ENCODE assay signal across 24 mouse cellular contexts in genomic region chr8:94150925-94151324, GRCm38 (mm10). TPM values are rescaled to one million over a fixed set of nuclear protein-coding genes. Genes with fewer than 3 reads are reported as not detected.
DNase-seq lines count a peak whose midpoint lies in the region; ATAC-seq and TF ChIP-seq lines count a peak whose summit lies in the region.
"Had no signal": no experiment of that assay in that cellular context is flagged by ENCODE, and none has a peak within 500 bp of the region (broad histone marks: within the 10 kb centered on the region; RNA-seq: fewer than 3 reads in every experiment).

No protein-coding gene starts in this region.

- TF ChIP-seq CTCF in C2C12 (IDR thresholded peaks at IDR 0.05; ENCODE audit: control insufficient read depth, insufficient read depth, insufficient read length), result no peak
- no peak for TF ChIP-seq CTCF in G1E (IDR thresholded peaks at IDR 0.05; ENCODE audit: low read depth, low read length)
- TF ChIP-seq CTCF in cerebellum, adult 2 months (IDR thresholded peaks at IDR 0.05; ENCODE audit: borderline replicate concordance, insufficient read depth, low read depth, low read length), result no peak

- H3K27me3 ChIP-seq in C2C12 (ENCODE audit: control insufficient read depth, insufficient read depth, insufficient read length) (no peaks in the 10 kb centered on the region), G1E (ENCODE audit: insufficient read depth, low read length) (peaks cover 19% of the 10 kb centered on the region)
- peaks cover 36% of the 10 kb centered on the region for H3K27me3 ChIP-seq in liver, embryonic 16.5 days (ENCODE audit: control insufficient read depth, insufficient read depth, low read depth, low read length)
- no peaks in the 10 kb centered on the region for H3K27me3 ChIP-seq in cerebellum, adult 2 months (ENCODE audit: control insufficient read depth, insufficient read depth, low read length)

- H3K36me3 ChIP-seq in C2C12 (ENCODE audit: control insufficient read depth, insufficient read depth) (no peaks in the 10 kb centered on the region), G1E (replicated peaks) (no peaks in the 10 kb centered on the region)
- H3K36me3 ChIP-seq in liver, embryonic 16.5 days (ENCODE audit: control insufficient read depth, insufficient read depth), result no peaks in the 10 kb centered on the region
- H3K36me3 ChIP-seq: embryonic facial prominence, embryonic 12.5 days; heart, embryonic 15.5 days had no signal

- no peaks in the 10 kb centered on the region for H3K9me3 ChIP-seq in G1E (replicated peaks)
- no peaks in the 10 kb centered on the region for H3K9me3 ChIP-seq in liver, embryonic 16.5 days (replicated peaks; ENCODE audit: control insufficient read depth, low read length)
- H3K9me3 ChIP-seq: embryonic facial prominence, embryonic 12.5 days; heart, embryonic 15.5 days had no signal

- H3K9ac ChIP-seq in liver, embryonic 16.5 days (ENCODE audit: low read depth, low read length), result peak overlapping the region; percentile 46; the same call in 1 of the 2 replicates
- H3K9ac ChIP-seq: embryonic facial prominence, embryonic 12.5 days; heart, embryonic 15.5 days had no signal

- no peak overlapping the region for H3K4me3 ChIP-seq in C2C12 (ENCODE audit: insufficient read depth, poor library complexity, severe bottlenecking)
- no peak overlapping the region for H3K4me3 ChIP-seq in G1E (ENCODE audit: low read depth, low read length)
- H3K4me3 ChIP-seq in liver, embryonic 16.5 days (ENCODE audit: low read depth, low read length), result no peak overlapping the region
- no peak overlapping the region for H3K4me3 ChIP-seq in cerebellum, adult 2 months (replicated peaks; ENCODE audit: insufficient read depth, low read depth, low read length)
- H3K4me3 ChIP-seq: embryonic facial prominence, embryonic 12.5 days; heart, embryonic 15.5 days had no signal

- WGBS in liver, embryonic 16.5 days (ENCODE audit: insufficient replicate concordance), result 39% methylated on average over 5 of the region's 5 CpGs
- 86% methylated on average over 5 of the region's 5 CpGs for WGBS in cerebellum, adult 2 months

- peak; percentile 82 for ATAC-seq in G1E (ENCODE audit: extremely low read depth, insufficient number of reproducible peaks, low FRiP score, poor library complexity, severe bottlenecking)
- peak; percentile 74 for ATAC-seq in erythroid progenitor cell, adult 5-6 weeks (replicated peaks; ENCODE audit: low FRiP score, poor library complexity, severe bottlenecking)
- peak; percentile 79 for ATAC-seq in liver, embryonic 16.5 days (ENCODE audit: low read depth)

- H3K79me3 ChIP-seq in C2C12 (ENCODE audit: low read depth), result no peaks in the 10 kb centered on the region

- H3K79me2 ChIP-seq in C2C12 (ENCODE audit: control insufficient read depth, insufficient read depth), result no peaks in the 10 kb centered on the region

- H3ac ChIP-seq in C2C12 (ENCODE audit: control insufficient read depth, insufficient read length, low read depth), result no peak overlapping the region

- TF ChIP-seq POLR2A in cerebellum, adult 2 months (IDR thresholded peaks at IDR 0.05; ENCODE audit: borderline replicate concordance, insufficient read depth, low read length), result no peak

- peak; percentile 31 for DNase-seq in G1E (ENCODE audit: low spot score)
- DNase-seq in layer of hippocampus, adult 18-20 months (ENCODE audit: low spot score in 2 of 2), result no peak
- no peak for DNase-seq in testis, postnatal 10 days (ENCODE audit: low spot score)
- no peak for DNase-seq in cerebellum, adult 2 months
- DNase-seq: cerebellum, postnatal 36 days; gastrocnemius, postnatal 10 days; kidney, adult 2 months; kidney, postnatal 4 days; lung, postnatal 14 days; thymus, adult 2 months had no signal

- peaks cover 15% of the 10 kb centered on the region for H3K4me1 ChIP-seq in G1E (ENCODE audit: insufficient read depth, low read depth, low read length)
- H3K4me1 ChIP-seq in liver, embryonic 16.5 days (ENCODE audit: control insufficient read depth, low read depth, low read length), result peaks cover 22% of the 10 kb centered on the region
- H3K4me1 ChIP-seq in cerebellum, adult 2 months (ENCODE audit: control insufficient read depth, insufficient read depth, low read length), result peaks cover 2% of the 10 kb centered on the region; the same call in 1 of the 2 replicates

- H3K4me2 ChIP-seq in liver, embryonic 16.5 days (ENCODE audit: low read depth, low read length), result peak overlapping the region; percentile 35
- H3K4me2 ChIP-seq: embryonic facial prominence, embryonic 12.5 days; heart, embryonic 15.5 days had no signal

- H3K27ac ChIP-seq in liver, embryonic 16.5 days (ENCODE audit: low read length), result peak overlapping the region; percentile 70
- no peak overlapping the region for H3K27ac ChIP-seq in cerebellum, adult 2 months (ENCODE audit: insufficient read depth, low read length)
- H3K27ac ChIP-seq: embryonic facial prominence, embryonic 12.5 days; heart, embryonic 15.5 days had no signal

TF ChIP-seq in C2C12, 6 proteins besides CTCF, POLR2A, EP300 and RAD21:
- TF ChIP-seq FOSL1 (IDR thresholded peaks at IDR 0.05; ENCODE audit: insufficient read depth, low read length, poor library complexity, severe bottlenecking) (no peak), MAX (IDR thresholded peaks at IDR 0.05) (peak; percentile 36)

RNA-seq across cellular contexts. Expression of gene Mt3, which starts 1.5 kb away (rescaled TPM):
- polyA plus RNA-seq in C2C12 (2012; fragmentation: generic; extraction: Trizol), result not detected
- not detected in 2 replicates for total RNA-seq in G1E (2014; fragmentation: Nextera tagmentation)
- total RNA-seq in G1E (2017), result not detected in 2 replicates
- not detected in 2 replicates for polyA plus RNA-seq in G1E (2012)
- not detected in 2 replicates for total RNA-seq in erythroid progenitor cell, adult 5-6 weeks (2015; ENCODE audit: low replicate concordance)
- total RNA-seq in erythroid progenitor cell, adult 5-6 weeks (2017; ENCODE audit: low replicate concordance), result not detected in 2 replicates
- 0.18 and 0.19 TPM in 2 replicates for polyA plus RNA-seq in liver, embryonic 16.5 days (2015; fragmentation: Nextera tagmentation; extraction: Ambion mirVana)
- 1,000 to 10,000 TPM; 1,203 to 1,275 TPM for total RNA-seq in layer of hippocampus, adult 18-20 months (2021)
- 1,323 and 1,416 TPM in 2 replicates for polyA plus RNA-seq in cerebellum, adult 2 months (2012; rRNA removed)
- total RNA-seq: liver, adult 2 months; megakaryocyte-erythroid progenitor cell, adult 5-6 weeks had no signal
- polyA plus RNA-seq: liver, adult 2 months had no signal

RNA-seq across cellular contexts. Expression of gene Mt4, which starts 13.9 kb away (rescaled TPM):
- 0.26 TPM for polyA plus RNA-seq in C2C12 (2012; fragmentation: generic; extraction: Trizol)
- not detected in 2 replicates for total RNA-seq in G1E (2014; fragmentation: Nextera tagmentation)
- not detected in 2 replicates for total RNA-seq in G1E (2017)
- polyA plus RNA-seq in G1E (2012), result not detected in 2 replicates
- not detected in 2 replicates for total RNA-seq in erythroid progenitor cell, adult 5-6 weeks (2015; ENCODE audit: low replicate concordance)
- not detected in 2 replicates for total RNA-seq in erythroid progenitor cell, adult 5-6 weeks (2017; ENCODE audit: low replicate concordance)
- 0.27 and 0.67 TPM in 2 replicates for polyA plus RNA-seq in liver, embryonic 16.5 days (2015; fragmentation: Nextera tagmentation; extraction: Ambion mirVana)
- not detected for total RNA-seq in layer of hippocampus, adult 18-20 months (2021)
- polyA plus RNA-seq in cerebellum, adult 2 months (2012; rRNA removed), result not detected in 2 replicates
- total RNA-seq: gastrocnemius, postnatal 10 days; layer of hippocampus, postnatal 25 days; left cerebral cortex, postnatal 36 days; liver, adult 2 months; megakaryocyte-erythroid progenitor cell, adult 5-6 weeks; midbrain, postnatal 0 days had no signal
- polyA plus RNA-seq: embryonic facial prominence, embryonic 12.5 days; forebrain, embryonic 11.5 days; frontal cortex, adult 2 months; heart, embryonic 15.5 days; hindbrain, embryonic 11.5 days; kidney, adult 2 months; liver, adult 2 months; midbrain, postnatal 0 days; stomach, embryonic 14.5 days had no signal

RNA-seq across cellular contexts. Expression of gene Mt2, which starts 21.5 kb away (rescaled TPM):
- polyA plus RNA-seq in C2C12 (2012; fragmentation: generic; extraction: Trizol) (338 TPM), G1E (2012) (6,726 and 9,419 TPM in 2 replicates)
- total RNA-seq in G1E (2014; fragmentation: Nextera tagmentation) (541 and 661 TPM in 2 replicates), G1E (2017) (2,059 and 2,753 TPM in 2 replicates)
- total RNA-seq in erythroid progenitor cell, adult 5-6 weeks (2015; ENCODE audit: low replicate concordance), result 24.5 and 44.4 TPM in 2 replicates
- total RNA-seq in erythroid progenitor cell, adult 5-6 weeks (2017; ENCODE audit: low replicate concordance), result 11.6 TPM in 1 of 2 replicates, not detected in the other
- polyA plus RNA-seq in liver, embryonic 16.5 days (2015; fragmentation: Nextera tagmentation; extraction: Ambion mirVana), result 1,547 and 1,681 TPM in 2 replicates
- total RNA-seq in layer of hippocampus, adult 18-20 months (2021), result 100 to 1,000 TPM; 501 to 598 TPM
- 579 and 685 TPM in 2 replicates for polyA plus RNA-seq in cerebellum, adult 2 months (2012; rRNA removed)

RNA-seq across cellular contexts. Expression of gene Mt1, which starts 28.0 kb away (rescaled TPM):
- polyA plus RNA-seq in C2C12 (2012; fragmentation: generic; extraction: Trizol) (963 TPM), G1E (2012) (1,198 and 3,016 TPM in 2 replicates)
- total RNA-seq in G1E (2014; fragmentation: Nextera tagmentation) (1,659 and 2,059 TPM in 2 replicates), G1E (2017) (5,034 and 5,354 TPM in 2 replicates)
- total RNA-seq in erythroid progenitor cell, adult 5-6 weeks (2015; ENCODE audit: low replicate concordance), result 62.5 and 80.4 TPM in 2 replicates
- total RNA-seq in erythroid progenitor cell, adult 5-6 weeks (2017; ENCODE audit: low replicate concordance), result 18.0 and 24.4 TPM in 2 replicates
- 6,330 and 6,428 TPM in 2 replicates for polyA plus RNA-seq in liver, embryonic 16.5 days (2015; fragmentation: Nextera tagmentation; extraction: Ambion mirVana)
- total RNA-seq in layer of hippocampus, adult 18-20 months (2021), result 100 to 1,000 TPM; 625 to 755 TPM
- polyA plus RNA-seq in cerebellum, adult 2 months (2012; rRNA removed), result 1,145 and 1,309 TPM in 2 replicates

RNA-seq across cellular contexts. Expression of gene Bbs2, which starts 52.2 kb away (rescaled TPM):
- polyA plus RNA-seq in C2C12 (2012; fragmentation: generic; extraction: Trizol) (5.9 TPM), G1E (2012) (3.1 and 3.7 TPM in 2 replicates)
- total RNA-seq in G1E (2014; fragmentation: Nextera tagmentation) (26.6 and 30.4 TPM in 2 replicates), G1E (2017) (11.6 and 13.4 TPM in 2 replicates)
- 1.7 TPM in 1 of 2 replicates, not detected in the other for total RNA-seq in erythroid progenitor cell, adult 5-6 weeks (2015; ENCODE audit: low replicate concordance)
- 1.2 and 8.3 TPM in 2 replicates for total RNA-seq in erythroid progenitor cell, adult 5-6 weeks (2017; ENCODE audit: low replicate concordance)
- 3.0 and 3.2 TPM in 2 replicates for polyA plus RNA-seq in liver, embryonic 16.5 days (2015; fragmentation: Nextera tagmentation; extraction: Ambion mirVana)
- total RNA-seq in layer of hippocampus, adult 18-20 months (2021), result 10 to 100 TPM; 26.1 to 28.5 TPM
- polyA plus RNA-seq in cerebellum, adult 2 months (2012; rRNA removed), result 54.9 and 60.2 TPM in 2 replicates

Comparison
In these comparisons a context has a peak if more than half of its experiments do, and no peak if none do; other contexts are left out.
1. RNA of gene Mt3, which starts 1.5 kb away (polyA plus RNA-seq): 1,323 to 1,416 TPM in cerebellum, adult 2 months; 0.18 to 0.19 TPM in liver, embryonic 16.5 days, not detected in C2C12 (single experiment) and not detected in G1E; every median in the first group is over 1,000 times any median in the second.
2. Peak in every context shown above with its lines, with median percentiles within 50 percentile points of each other: ATAC-seq.